Mouse (Mus musculus) splenic B cell, adult 2 months (primary cell): ENCODE data around the gene Ppil3.

Source experiments
- DNase-seq: peaks from one replicate; pipeline ENCODE4 v3.0.0-alpha.2; 2011; ENCODE audit warnings: low read depth, low spot score
- H3K27me3 ChIP-seq: 2 replicates; pipeline ENCODE4 v1.6.1; 2012; ENCODE audit warnings: mild to moderate bottlenecking, low read length, moderate library complexity, mixed read lengths; ENCODE audit not compliant: control insufficient read depth, poor library complexity, insufficient read depth, severe bottlenecking
- H3K36me3 ChIP-seq: 2 replicates; pipeline ENCODE4 v1.6.1; 2012; ENCODE audit warnings: mild to moderate bottlenecking, low read length, moderate library complexity, mixed read lengths; ENCODE audit not compliant: control insufficient read depth, poor library complexity, insufficient read depth, severe bottlenecking

Ppil3 gene

GRCm38 (mm10) chr1:58423371-58424248 lies 21.7 kb downstream of the Ppil3 start, which contains the start of gene Clk1:
Gene Clk1, minus strand, starts transcription at chr1:58424066.
- Histone ChIP-seq H3K36me3 (peaks cover 14% of the 10 kb centered on the region), H3K27me3 (no peaks in the 10 kb centered on the region)
- DNase-seq: peak; percentile 96

GRCm38 (mm10) chr1:58422879-58423278 lies 22.4 kb downstream of the Ppil3 start:
- Histone ChIP-seq H3K36me3 (peaks cover 16% of the 10 kb centered on the region), H3K27me3 (no peaks in the 10 kb centered on the region)
- peak; percentile 89 for DNase-seq

GRCm38 (mm10) chr1:58420961-58421360 lies 24.3 kb downstream of the Ppil3 start:
- Histone ChIP-seq H3K36me3 (peaks cover 31% of the 10 kb centered on the region), H3K27me3 (no peaks in the 10 kb centered on the region)
- DNase-seq: no peak

GRCm38 (mm10) chr1:58420032-58420431 lies 25.3 kb downstream of the Ppil3 start:
- H3K27me3 ChIP-seq: no peaks in the 10 kb centered on the region
- no peak for DNase-seq
- H3K36me3 ChIP-seq: peaks cover 38% of the 10 kb centered on the region

- no peak for DNase-seq
- Histone ChIP-seq H3K27me3 (no peaks in the 10 kb centered on the region), H3K36me3 (peaks cover 49% of the 10 kb centered on the region)
Observed at GRCm38 (mm10) chr1:58416048-58416447, 29.2 kb downstream of the Ppil3 start.

GRCm38 (mm10) chr1:58415442-58415841 lies 29.8 kb downstream of the Ppil3 start:
- DNase-seq: peak; percentile 59

GRCm38 (mm10) chr1:58410776-58411175 lies 34.5 kb downstream of the Ppil3 start:
- DNase-seq: no peak

More at GRCm38 (mm10) chr1:58415442-58415841, 29.8 kb downstream of the Ppil3 start:
- Histone ChIP-seq H3K36me3 (peaks cover 51% of the 10 kb centered on the region), H3K27me3 (no peaks in the 10 kb centered on the region)

GRCm38 (mm10) chr1:58410198-58410588 lies 35.1 kb downstream of the Ppil3 start:
- H3K36me3 ChIP-seq: peaks cover 23% of the 10 kb centered on the region
- H3K27me3 ChIP-seq: no peaks in the 10 kb centered on the region
- no peak for DNase-seq

More at GRCm38 (mm10) chr1:58410776-58411175, 34.5 kb downstream of the Ppil3 start:
- Histone ChIP-seq H3K27me3 (no peaks in the 10 kb centered on the region), H3K36me3 (peaks cover 27% of the 10 kb centered on the region)

- DNase-seq: no peak
- H3K27me3 ChIP-seq: no peaks in the 10 kb centered on the region
Observed at GRCm38 (mm10) chr1:58409553-58410197, 35.6 kb downstream of the Ppil3 start.

GRCm38 (mm10) chr1:58408141-58408540 lies 37.1 kb downstream of the Ppil3 start:
- peaks cover 12% of the 10 kb centered on the region for H3K36me3 ChIP-seq
- no peak for DNase-seq
- H3K27me3 ChIP-seq: no peaks in the 10 kb centered on the region

More at GRCm38 (mm10) chr1:58409553-58410197, 35.6 kb downstream of the Ppil3 start:
- H3K36me3 ChIP-seq: peaks cover 18% of the 10 kb centered on the region

GRCm38 (mm10) chr1:58407321-58407720 lies 38.0 kb downstream of the Ppil3 start:
- DNase-seq: no peak
- H3K27me3 ChIP-seq: no peaks in the 10 kb centered on the region
- H3K36me3 ChIP-seq: peaks cover 16% of the 10 kb centered on the region

GRCm38 (mm10) chr1:58403745-58404144 lies 41.5 kb downstream of the Ppil3 start:
- Histone ChIP-seq H3K36me3 (peaks cover 22% of the 10 kb centered on the region), H3K27me3 (no peaks in the 10 kb centered on the region)
- no peak for DNase-seq

- DNase-seq: no peak
- H3K36me3 ChIP-seq: peaks cover 29% of the 10 kb centered on the region
- H3K27me3 ChIP-seq: no peaks in the 10 kb centered on the region
Observed at GRCm38 (mm10) chr1:58401396-58401795, 43.9 kb downstream of the Ppil3 start.

- Histone ChIP-seq H3K36me3 (peaks cover 31% of the 10 kb centered on the region), H3K27me3 (no peaks in the 10 kb centered on the region)
- DNase-seq: no peak
Observed at GRCm38 (mm10) chr1:58397731-58398130, 47.6 kb downstream of the Ppil3 start.

GRCm38 (mm10) chr1:58396179-58396578 lies 49.1 kb downstream of the Ppil3 start:
- Histone ChIP-seq H3K27me3 (no peaks in the 10 kb centered on the region), H3K36me3 (peaks cover 23% of the 10 kb centered on the region)
- DNase-seq: no peak
